Mouse (Mus musculus): ENCODE data around the gene Dhdh. TPM values are rescaled to one million over a fixed set of nuclear protein-coding genes. Genes with fewer than 3 reads are reported as not detected.
A peak's percentile ranks its signal among the peaks of the same experiment; 100 is the strongest.
"Not testable (repeated sequence)": the region's sequence is repeated elsewhere in the genome, so short reads cannot be mapped to it uniquely, and the experiment has no call there.

The Dhdh gene
- polyA plus RNA-seq, 1 experiment from 2014 or later: 3.2 TPM

DNA sequence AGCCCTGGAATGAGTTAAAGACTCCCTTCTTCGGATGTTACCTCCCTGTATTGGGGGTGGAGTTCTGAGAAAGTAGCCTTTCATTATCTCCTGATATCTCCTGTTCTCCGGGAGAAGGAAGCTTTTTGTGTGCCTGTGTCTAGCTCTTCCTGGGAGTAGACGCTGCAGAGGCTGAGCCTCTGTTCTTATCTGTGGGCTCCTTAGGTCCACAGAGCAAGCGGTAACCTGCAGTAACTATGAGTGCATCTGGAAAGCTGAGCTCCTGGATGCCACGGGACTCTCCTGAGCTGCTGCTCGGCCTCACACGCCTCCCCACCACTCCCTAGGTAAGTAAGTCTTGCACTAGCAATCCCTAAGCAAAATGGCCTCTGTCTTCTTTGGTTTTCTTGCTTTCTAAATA, 2.4 kb downstream of the Dhdh start:
- H3K4me2 ChIP-seq (ENCODE audit: low read depth, low read length): no peak overlapping the region
- no peak for DNase-seq (ENCODE audit: low spot score)
- H3K36me3 ChIP-seq (ENCODE audit: control insufficient read depth, insufficient read depth, low read length): no peaks in the 10 kb centered on the region
- H3K27me3 ChIP-seq (replicated peaks; ENCODE audit: control insufficient read depth, insufficient read depth, low read length): no peaks in the 10 kb centered on the region
- 71% methylated on average over 7 of the region's 7 CpGs for WGBS
- H3K9me3 ChIP-seq (ENCODE audit: control insufficient read depth, low read length): no peaks in the 10 kb centered on the region
- H3K4me1 ChIP-seq (ENCODE audit: control insufficient read depth, insufficient read depth, low read length): peaks cover 5% of the 10 kb centered on the region; the same call in 1 of the 2 replicates
- H3K4me3 ChIP-seq (ENCODE audit: low read depth, low read length): no peak overlapping the region
- ATAC-seq (ENCODE audit: low read depth): no peak
- no peak overlapping the region for H3K27ac ChIP-seq (replicated peaks; ENCODE audit: low read depth, low read length)
- H3K9ac ChIP-seq (ENCODE audit: low read depth, low read length): no peak overlapping the region

DNA sequence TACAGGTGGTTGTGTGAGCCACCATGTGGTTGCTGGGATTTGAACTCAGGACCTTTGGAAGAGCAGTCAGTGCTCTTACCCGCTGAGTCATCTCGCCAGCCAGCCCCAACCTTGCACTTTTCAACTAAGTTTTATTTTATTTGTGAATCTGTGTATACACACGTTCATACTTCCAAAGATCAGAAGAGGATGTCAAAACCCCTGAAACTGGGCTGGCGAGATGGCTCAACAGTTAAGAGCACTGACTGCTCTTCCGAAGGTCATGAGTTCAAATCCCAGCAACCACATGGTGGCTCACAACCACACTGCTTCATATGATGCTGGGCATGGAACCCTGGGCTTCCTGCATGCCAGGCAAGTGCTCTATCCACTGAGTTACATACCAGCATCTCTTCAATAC, 3.6 kb downstream of the Dhdh start:
- not testable (repeated sequence) for DNase-seq (ENCODE audit: low spot score); H3K4me3 ChIP-seq (ENCODE audit: low read depth, low read length); H3K27me3 ChIP-seq (replicated peaks; ENCODE audit: control insufficient read depth, insufficient read depth, low read length); H3K4me1 ChIP-seq (ENCODE audit: control insufficient read depth, insufficient read depth, low read length); H3K9ac ChIP-seq (ENCODE audit: low read depth, low read length); H3K27ac ChIP-seq (replicated peaks; ENCODE audit: low read depth, low read length); H3K4me2 ChIP-seq (ENCODE audit: low read depth, low read length); ATAC-seq (ENCODE audit: low read depth); H3K9me3 ChIP-seq (ENCODE audit: control insufficient read depth, low read length); H3K36me3 ChIP-seq (ENCODE audit: control insufficient read depth, insufficient read depth, low read length)
- 91% methylated on average over 5 of the region's 5 CpGs for WGBS

GRCm38 (mm10) chr7:45482166-45482565, 6.4 kb downstream of the Dhdh start:
- H3K9ac ChIP-seq (ENCODE audit: low read depth, low read length): no peak overlapping the region
- H3K4me1 ChIP-seq (ENCODE audit: control insufficient read depth, insufficient read depth, low read length): no peaks in the 10 kb centered on the region
- H3K36me3 ChIP-seq (ENCODE audit: control insufficient read depth, insufficient read depth, low read length): no peaks in the 10 kb centered on the region
- H3K4me2 ChIP-seq (ENCODE audit: low read depth, low read length): no peak overlapping the region
- WGBS: 70% methylated on average over 1 of the region's 1 CpGs
- H3K9me3 ChIP-seq (ENCODE audit: control insufficient read depth, low read length): no peaks in the 10 kb centered on the region
- no peak overlapping the region for H3K27ac ChIP-seq (replicated peaks; ENCODE audit: low read depth, low read length)
- ATAC-seq (ENCODE audit: low read depth): no peak
- no peaks in the 10 kb centered on the region for H3K27me3 ChIP-seq (replicated peaks; ENCODE audit: control insufficient read depth, insufficient read depth, low read length)
- no peak for DNase-seq (ENCODE audit: low spot score)
- no peak overlapping the region for H3K4me3 ChIP-seq (ENCODE audit: low read depth, low read length)

- ATAC-seq (ENCODE audit: low read depth) (peak; percentile 75), DNase-seq (ENCODE audit: low spot score) (peak; percentile 77)
- H3K9me3 ChIP-seq (ENCODE audit: control insufficient read depth, low read length): no peaks in the 10 kb centered on the region
- no peaks in the 10 kb centered on the region for H3K4me1 ChIP-seq (ENCODE audit: control insufficient read depth, insufficient read depth, low read length)
- no peak within 1 kb of the TSS for H3K4me2 ChIP-seq (ENCODE audit: low read depth, low read length)
- H3K9ac ChIP-seq (ENCODE audit: low read depth, low read length): no peak within 1 kb of the TSS
- H3K36me3 ChIP-seq (ENCODE audit: control insufficient read depth, insufficient read depth, low read length): no peaks in the 10 kb centered on the region
- H3K4me3 ChIP-seq (ENCODE audit: low read depth, low read length): no peak within 1 kb of the TSS
- WGBS: 57% methylated on average over 14 of the region's 15 CpGs
- no peak within 1 kb of the TSS for H3K27ac ChIP-seq (replicated peaks; ENCODE audit: low read depth, low read length)
- H3K27me3 ChIP-seq (replicated peaks; ENCODE audit: control insufficient read depth, insufficient read depth, low read length): no peaks in the 10 kb centered on the region
Measured at GRCm38 (mm10) chr7:45481374-45481927, 7.2 kb downstream of the Dhdh start, which contains the start of gene Tulp2. Gene Tulp2, plus strand, starts transcription at chr7:45481877.

- not testable (repeated sequence) for H3K9me3 ChIP-seq (ENCODE audit: control insufficient read depth, low read length); H3K4me1 ChIP-seq (ENCODE audit: control insufficient read depth, insufficient read depth, low read length); H3K27ac ChIP-seq (replicated peaks; ENCODE audit: low read depth, low read length); H3K27me3 ChIP-seq (replicated peaks; ENCODE audit: control insufficient read depth, insufficient read depth, low read length); H3K9ac ChIP-seq (ENCODE audit: low read depth, low read length); ATAC-seq (ENCODE audit: low read depth); H3K4me2 ChIP-seq (ENCODE audit: low read depth, low read length); H3K4me3 ChIP-seq (ENCODE audit: low read depth, low read length); H3K36me3 ChIP-seq (ENCODE audit: control insufficient read depth, insufficient read depth, low read length); DNase-seq (ENCODE audit: low spot score)
- 77% methylated on average over 3 of the region's 4 CpGs for whole genome bisulfite sequencing
Measured at GRCm38 (mm10) chr7:45480310-45480709, 8.3 kb downstream of the Dhdh start.

DNA sequence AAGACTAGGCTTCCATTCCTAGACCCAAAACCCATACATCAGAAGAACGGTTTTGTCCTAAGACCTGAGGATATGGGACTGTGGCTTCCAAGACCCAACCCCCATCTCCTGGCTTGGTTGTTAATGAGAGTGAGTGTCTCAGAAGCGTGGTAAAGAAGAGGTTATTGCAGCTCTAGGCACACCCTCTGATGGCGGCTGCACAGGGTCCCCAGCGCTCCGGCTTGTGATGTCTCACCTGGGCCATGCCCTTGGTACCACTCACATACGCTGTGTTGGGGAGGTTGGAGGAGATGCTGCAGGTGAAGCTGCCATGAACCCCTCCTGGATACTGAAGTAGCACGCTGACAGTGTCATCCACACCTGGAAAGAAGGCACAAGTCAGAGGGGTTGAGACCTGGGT, 9.8 kb downstream of the Dhdh start:
- no peak for DNase-seq (ENCODE audit: low spot score)
- ATAC-seq (ENCODE audit: low read depth): no peak
- no peaks in the 10 kb centered on the region for H3K4me1 ChIP-seq (ENCODE audit: control insufficient read depth, insufficient read depth, low read length)

DNA sequence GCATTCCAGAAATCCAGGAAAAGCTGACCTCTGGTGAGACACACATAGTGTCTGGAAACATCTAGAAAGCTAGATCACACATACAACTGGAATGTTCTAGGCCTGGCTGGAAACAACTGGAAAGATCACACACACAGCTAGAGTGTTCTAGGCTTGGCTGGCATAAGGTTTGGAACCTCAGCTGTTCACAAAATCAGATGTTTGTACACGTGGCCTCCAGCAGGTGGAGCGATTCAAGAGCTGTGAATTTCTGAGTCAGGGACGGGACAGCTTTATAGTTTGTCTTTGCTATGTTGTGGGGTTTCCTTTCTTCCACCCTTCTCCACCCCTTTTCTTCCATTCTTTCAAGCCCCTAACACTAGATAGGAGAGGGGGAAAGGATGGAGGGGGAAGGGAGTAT, 11.6 kb downstream of the Dhdh start:
- Histone ChIP-seq H3K4me2 (ENCODE audit: low read depth, low read length) (no peak overlapping the region), H3K36me3 (ENCODE audit: control insufficient read depth, insufficient read depth, low read length) (no peaks in the 10 kb centered on the region), H3K4me1 (ENCODE audit: control insufficient read depth, insufficient read depth, low read length) (no peaks in the 10 kb centered on the region), H3K4me3 (ENCODE audit: low read depth, low read length) (no peak overlapping the region), H3K9me3 (ENCODE audit: control insufficient read depth, low read length) (no peaks in the 10 kb centered on the region), H3K27ac (replicated peaks; ENCODE audit: low read depth, low read length) (no peak overlapping the region), H3K27me3 (replicated peaks; ENCODE audit: control insufficient read depth, insufficient read depth, low read length) (no peaks in the 10 kb centered on the region), H3K9ac (ENCODE audit: low read depth, low read length) (no peak overlapping the region; the same call in 1 of the 2 replicates)
- DNase-seq (ENCODE audit: low spot score): peak; percentile 85
- WGBS: 4% methylated on average over 3 of the region's 3 CpGs
- ATAC-seq (ENCODE audit: low read depth): peak; percentile 45; the same call in 1 of the 2 replicates

More for the DNA sequence above, 9.8 kb downstream of the Dhdh start:
- no peak overlapping the region for H3K4me3 ChIP-seq (ENCODE audit: low read depth, low read length)
- WGBS: 96% methylated on average over 7 of the region's 7 CpGs
- H3K36me3 ChIP-seq (ENCODE audit: control insufficient read depth, insufficient read depth, low read length): no peaks in the 10 kb centered on the region
- no peak overlapping the region for H3K4me2 ChIP-seq (ENCODE audit: low read depth, low read length)
- H3K27ac ChIP-seq (replicated peaks; ENCODE audit: low read depth, low read length): no peak overlapping the region
- no peak overlapping the region for H3K9ac ChIP-seq (ENCODE audit: low read depth, low read length)
- H3K9me3 ChIP-seq (ENCODE audit: control insufficient read depth, low read length): no peaks in the 10 kb centered on the region
- H3K27me3 ChIP-seq (replicated peaks; ENCODE audit: control insufficient read depth, insufficient read depth, low read length): no peaks in the 10 kb centered on the region

DNA sequence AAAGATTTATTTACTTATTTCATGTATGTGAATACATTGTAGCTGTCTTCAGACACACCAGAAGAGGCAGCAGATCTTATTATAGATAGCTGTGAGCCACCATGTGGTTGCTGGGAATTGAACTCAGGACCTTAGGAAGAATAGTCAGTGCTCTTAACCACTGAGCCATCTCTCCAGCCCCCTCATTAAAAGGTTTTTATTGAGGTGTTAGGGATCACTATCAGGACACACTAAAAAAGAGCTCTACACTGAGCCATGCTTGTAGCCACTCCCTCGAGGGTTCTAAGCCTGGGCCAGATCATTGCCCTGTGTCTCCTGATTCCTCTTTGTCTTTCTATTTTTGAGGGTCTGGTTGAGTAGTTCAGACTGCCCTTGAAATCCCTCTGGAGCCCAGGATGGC, 12.2 kb downstream of the Dhdh start:
- Histone ChIP-seq H3K27me3 (replicated peaks; ENCODE audit: control insufficient read depth, insufficient read depth, low read length) (no peaks in the 10 kb centered on the region), H3K9ac (ENCODE audit: low read depth, low read length) (no peak overlapping the region), H3K4me3 (ENCODE audit: low read depth, low read length) (no peak overlapping the region), H3K4me2 (ENCODE audit: low read depth, low read length) (no peak overlapping the region), H3K9me3 (ENCODE audit: control insufficient read depth, low read length) (no peaks in the 10 kb centered on the region), H3K36me3 (ENCODE audit: control insufficient read depth, insufficient read depth, low read length) (no peaks in the 10 kb centered on the region), H3K4me1 (ENCODE audit: control insufficient read depth, insufficient read depth, low read length) (no peaks in the 10 kb centered on the region), H3K27ac (replicated peaks; ENCODE audit: low read depth, low read length) (no peak overlapping the region)
- ATAC-seq (ENCODE audit: low read depth): no peak
- WGBS: 31% methylated on average over 1 of the region's 1 CpGs
- DNase-seq (ENCODE audit: low spot score): no peak

DNA sequence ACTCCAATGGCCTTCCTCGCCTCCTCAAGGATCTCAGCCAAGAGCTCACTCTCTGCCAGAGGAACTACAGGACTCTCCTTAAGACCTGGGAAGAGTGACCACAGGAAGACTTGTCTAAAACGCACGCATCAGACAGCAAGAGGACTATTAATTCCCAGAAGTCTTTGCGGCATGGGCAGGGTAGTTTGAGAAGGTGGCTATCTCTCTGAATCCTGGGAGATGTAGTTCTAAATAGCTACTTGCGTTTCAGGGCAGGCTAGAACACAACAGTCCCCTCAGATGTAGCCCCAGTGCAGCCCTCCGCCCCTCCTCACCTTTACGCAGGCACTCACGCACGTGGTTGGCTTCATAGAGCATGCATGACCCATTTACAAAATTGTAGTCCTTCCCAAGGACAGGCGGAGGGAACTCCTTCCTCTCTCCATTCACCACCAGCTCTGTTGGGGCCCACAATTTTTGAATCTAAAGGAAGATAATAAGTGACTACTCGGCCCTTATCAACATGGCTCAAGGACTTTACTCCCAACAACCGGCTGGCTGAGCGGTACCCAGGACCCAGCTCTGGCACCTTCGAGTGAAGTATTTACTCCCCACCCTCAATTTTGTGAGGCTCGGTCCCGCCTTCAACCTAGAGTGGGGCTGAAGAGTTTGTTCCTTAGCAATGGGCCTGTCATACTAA, 13.2 kb downstream of the Dhdh start:
- Histone ChIP-seq H3K9ac (ENCODE audit: low read depth, low read length) (0 out of 2 replicates have a peak overlapping the region, but pooled peaks have one; percentile 45), H3K27ac (replicated peaks; ENCODE audit: low read depth, low read length) (no peak overlapping the region), H3K27me3 (replicated peaks; ENCODE audit: control insufficient read depth, insufficient read depth, low read length) (no peaks in the 10 kb centered on the region), H3K4me3 (ENCODE audit: low read depth, low read length) (peak overlapping the region; percentile 21; the same call in 1 of the 2 replicates), H3K9me3 (ENCODE audit: control insufficient read depth, low read length) (no peaks in the 10 kb centered on the region), H3K4me1 (ENCODE audit: control insufficient read depth, insufficient read depth, low read length) (no peaks in the 10 kb centered on the region), H3K4me2 (ENCODE audit: low read depth, low read length) (peak overlapping the region; percentile 38), H3K36me3 (ENCODE audit: control insufficient read depth, insufficient read depth, low read length) (no peaks in the 10 kb centered on the region)
- no peak for ATAC-seq (ENCODE audit: low read depth)
- WGBS: 64% methylated on average over 16 of the region's 16 CpGs
- DNase-seq (ENCODE audit: low spot score): no peak

Data from embryonic facial prominence, embryonic 14.5 days (tissue).